Mouse (Mus musculus) left cerebral cortex, adult 11 months (tissue): ENCODE measurements around the gene Ferd3l.

Experiments
- DNase-seq: peaks from one replicate; pipeline ENCODE4 v3.0.0; 2022; ENCODE audit warnings: low spot score

Ferd3l gene

GRCm38 (mm10) chr12:33965661-33966360 is 37.6 kb downstream of the Ferd3l start:
- no peak for DNase-seq

GRCm38 (mm10) chr12:33966490-33967415 is 38.5 kb downstream of the Ferd3l start:
- no peak for DNase-seq

- DNase-seq = no peak
Measured at GRCm38 (mm10) chr12:33967514-33967913, 39.3 kb downstream of the Ferd3l start.

- no peak for DNase-seq
Measured at GRCm38 (mm10) chr12:33968041-33968897, 40.0 kb downstream of the Ferd3l start.

- no peak for DNase-seq
Measured at GRCm38 (mm10) chr12:33968898-33969178, 40.6 kb downstream of the Ferd3l start.
